9 mouse cellular contexts compared by ENCODE assay signal in the genomic region with DNA sequence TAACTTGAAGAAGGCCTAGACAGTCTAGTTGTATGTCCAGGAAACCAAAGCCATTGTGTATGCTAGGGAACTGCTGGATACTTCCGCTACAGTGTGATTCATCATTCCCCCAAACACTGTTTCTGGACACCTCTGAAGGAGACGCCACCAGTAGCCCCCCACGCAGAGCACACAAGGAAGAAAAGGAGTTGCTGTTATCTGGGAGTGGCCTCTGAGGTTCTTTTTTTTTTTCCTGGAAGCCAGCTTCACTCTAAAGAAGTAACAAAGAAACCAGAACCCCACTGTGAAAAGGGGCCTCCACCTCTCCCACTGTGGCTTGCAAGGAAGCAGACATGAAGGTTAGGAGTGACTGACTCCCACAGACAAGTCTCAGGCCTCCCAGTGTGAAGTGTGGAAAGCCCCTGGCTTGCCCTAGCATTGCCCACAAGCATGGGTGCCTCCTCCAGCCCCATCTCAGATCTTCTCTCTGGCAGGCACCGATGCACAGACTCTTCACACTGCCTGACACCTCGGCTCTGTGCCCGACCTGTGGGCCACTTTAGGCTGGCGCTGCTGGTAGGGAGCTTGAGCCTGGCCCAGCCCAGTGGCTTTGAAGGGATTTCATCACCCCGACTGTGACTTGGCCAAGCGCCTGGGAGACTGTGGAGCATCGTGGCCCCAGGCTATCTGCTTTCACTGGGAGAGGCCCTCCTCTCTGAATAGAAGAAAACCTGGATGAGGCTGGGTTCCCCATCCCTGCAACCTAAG.
DNase-seq lines count a peak whose midpoint lies in the region; ATAC-seq and TF ChIP-seq lines count a peak whose summit lies in the region.
"Had no signal": no experiment of that assay in that cellular context is flagged by ENCODE, and none has a peak within 500 bp of the region (broad histone marks: within the 10 kb centered on the region; RNA-seq: fewer than 3 reads in every experiment).

No protein-coding gene starts in this region.

- peak; percentile 95 for DNase-seq in left cerebral cortex, postnatal 4 days
- no peak for DNase-seq in left cerebral cortex, postnatal 36 days (ENCODE audit: low spot score in 2 of 2)
- peak; percentile 41 for DNase-seq in cerebellum, adult 11-12 months
- DNase-seq in forebrain, embryonic 14.5 days (ENCODE audit: low spot score): peak; percentile 95
- DNase-seq in heart, postnatal 25 days (ENCODE audit: low spot score): peak; percentile 70
- DNase-seq in lung, embryonic 14.5 days: peak; percentile 79
- DNase-seq in thymus, postnatal 0 days (ENCODE audit: low spot score): no peak

- no peaks in the 10 kb centered on the region for H3K27me3 ChIP-seq in forebrain, embryonic 14.5 days (replicated peaks; ENCODE audit: control insufficient read depth, insufficient read depth, low read length)
- no peaks in the 10 kb centered on the region for H3K27me3 ChIP-seq in lung, embryonic 14.5 days (ENCODE audit: insufficient read depth, low read length)
- no peaks in the 10 kb centered on the region for H3K27me3 ChIP-seq in stomach, embryonic 15.5 days (replicated peaks)

- no peaks in the 10 kb centered on the region for H3K36me3 ChIP-seq in forebrain, embryonic 14.5 days (ENCODE audit: control insufficient read depth, insufficient read depth, low read length)
- H3K36me3 ChIP-seq in lung, embryonic 14.5 days (ENCODE audit: insufficient read depth): no peaks in the 10 kb centered on the region
- no peaks in the 10 kb centered on the region for H3K36me3 ChIP-seq in stomach, embryonic 15.5 days

- 4% methylated on average over 10 of the region's 10 CpGs for WGBS in forebrain, embryonic 14.5 days
- 14% methylated on average over 10 of the region's 10 CpGs for WGBS in lung, embryonic 14.5 days
- 29% methylated on average over 10 of the region's 10 CpGs for WGBS in stomach, embryonic 15.5 days

- no peaks in the 10 kb centered on the region for H3K9me3 ChIP-seq in forebrain, embryonic 14.5 days (replicated peaks; ENCODE audit: control insufficient read depth, low read length)
- no peaks in the 10 kb centered on the region for H3K9me3 ChIP-seq in lung, embryonic 14.5 days (ENCODE audit: low read depth, low read length)
- no peaks in the 10 kb centered on the region for H3K9me3 ChIP-seq in stomach, embryonic 15.5 days

- intact Hi-C loops in left cerebral cortex, postnatal 4 days (cut with DNase I): no loop called here
- intact Hi-C loops in left cerebral cortex, postnatal 36 days (cut with DNase I): no loop called here
- intact Hi-C loops in heart, postnatal 25 days (cut with DNase I): loop anchor here (5.0 kb wide), 1 partner anchor 180 kb away; a partner anchor contains a TSS

- peak overlapping the region; percentile 9; the same call in 1 of the 2 replicates for H3K4me2 ChIP-seq in forebrain, embryonic 14.5 days (ENCODE audit: low read length)
- H3K4me2 ChIP-seq in lung, embryonic 14.5 days: 0 out of 2 replicates have a peak overlapping the region, but pooled peaks have one; percentile 8
- H3K4me2 ChIP-seq in stomach, embryonic 15.5 days: no peak overlapping the region

- no peak overlapping the region for H3K9ac ChIP-seq in forebrain, embryonic 14.5 days (ENCODE audit: low read length)
- no peak overlapping the region for H3K9ac ChIP-seq in lung, embryonic 14.5 days
- H3K9ac ChIP-seq in stomach, embryonic 15.5 days: no peak overlapping the region

- H3K27ac ChIP-seq in forebrain, embryonic 14.5 days (ENCODE audit: low read depth, low read length): peak overlapping the region; percentile 56
- peak overlapping the region; percentile 59; the same call in 1 of the 2 replicates for H3K27ac ChIP-seq in lung, embryonic 14.5 days (ENCODE audit: low read depth)
- H3K27ac ChIP-seq in stomach, embryonic 15.5 days: peak overlapping the region; percentile 54; the same call in 1 of the 2 replicates
- H3K27ac ChIP-seq: left cerebral cortex, adult 2 months had no signal

- H3K4me1 ChIP-seq in forebrain, embryonic 14.5 days (ENCODE audit: control insufficient read depth, insufficient read depth, low read length): peaks cover 35% of the 10 kb centered on the region
- peaks cover 36% of the 10 kb centered on the region for H3K4me1 ChIP-seq in lung, embryonic 14.5 days (ENCODE audit: insufficient read depth)
- peaks cover 18% of the 10 kb centered on the region for H3K4me1 ChIP-seq in stomach, embryonic 15.5 days

- no peak overlapping the region for H3K4me3 ChIP-seq in forebrain, embryonic 14.5 days (ENCODE audit: low read depth, low read length)
- H3K4me3 ChIP-seq in lung, embryonic 14.5 days (ENCODE audit: low read depth, low read length): no peak overlapping the region
- no peak overlapping the region for H3K4me3 ChIP-seq in stomach, embryonic 15.5 days (replicated peaks)
- H3K4me3 ChIP-seq: left cerebral cortex, adult 2 months had no signal

- ATAC-seq in forebrain, embryonic 14.5 days: peak; percentile 82
- peak; percentile 43 for ATAC-seq in lung, embryonic 14.5 days (ENCODE audit: insufficient read depth)
- no peak for ATAC-seq in stomach, embryonic 15.5 days (ENCODE audit: insufficient read depth, low FRiP score, low read depth)

- TF ChIP-seq CTCF in lung, embryonic 14.5 days (IDR thresholded peaks at IDR 0.05; ENCODE audit: low read depth): no peak

Comparison
In these comparisons a context has a peak if more than half of its experiments do, and no peak if none do; other contexts are left out.
1. DNase-seq: peak in left cerebral cortex, postnatal 4 days (single experiment), cerebellum, adult 11-12 months (single experiment), forebrain, embryonic 14.5 days (single experiment), heart, postnatal 25 days (single experiment) and lung, embryonic 14.5 days (single experiment); none in left cerebral cortex, postnatal 36 days (0 of 2) and thymus, postnatal 0 days (single experiment).
2. Peak in every context shown above with its lines, with median percentiles within 50 percentile points of each other: H3K27ac ChIP-seq.